Mouse (Mus musculus) liver, embryonic 14.5 days (tissue): Measurements from ENCODE around the gene Bcas3. TPM values are rescaled to one million over a fixed set of nuclear protein-coding genes. Genes with fewer than 3 reads are reported as not detected.

Experiments
- ATAC-seq: fragments of 200-750 bp; cut with Nextera tagmentation; 2 replicates; pipeline ENCODE4 v1.8.0; 2017; ENCODE audit warnings: moderate number of reproducible peaks, mild to moderate bottlenecking, moderate library complexity; ENCODE audit not compliant: insufficient read depth
- DNase-seq, 3 experiments: peaks; one replicate each; pipeline ENCODE4 v3.0.0-alpha.2; 2012 to 2013; ENCODE audit warnings: low read depth in 3 of 3, low spot score in 3 of 3
- H3K27ac ChIP-seq: fragments of 300-500 bp; sonication (generic); 2 replicates; pipeline ENCODE4 v1.5.1; 2014; ENCODE audit warnings: moderate library complexity, mild to moderate bottlenecking, control low read depth, inconsistent platforms
- H3K27me3 ChIP-seq: fragments of 300-500 bp; sonication (generic); 2 replicates; pipeline ENCODE4 v1.6.1; 2014; ENCODE audit warnings: mild to moderate bottlenecking, low read length, moderate library complexity; ENCODE audit not compliant: control insufficient read depth, insufficient read depth
- H3K36me3 ChIP-seq: fragments of 300-500 bp; sonication (generic); replicated peaks from 2 replicates; pipeline ENCODE4 v1.6.1; 2014; ENCODE audit warnings: low read depth; ENCODE audit not compliant: control insufficient read depth, insufficient read depth
- H3K4me1 ChIP-seq, 2 experiments: fragments of 200-500 bp in 1 of 2; fragments of 300-500 bp in 1 of 2; sonication (generic) in 1 of 2; replicated peaks; 2 replicates each; pipeline ENCODE4 v1.6.1; 2012 to 2014; ENCODE audit warnings: antibody characterized with exemption in 1 of 2, inconsistent platforms in 1 of 2, low read length in 1 of 2; ENCODE audit not compliant: control insufficient read depth in 2 of 2, insufficient read depth in 2 of 2
- H3K4me2 ChIP-seq: fragments of 300-500 bp; sonication (generic); 2 replicates; pipeline ENCODE4 v1.6.1; 2014; ENCODE audit warnings: low read depth, mild to moderate bottlenecking, control low read depth, moderate library complexity
- H3K4me3 ChIP-seq, 2 experiments: fragments of 200-500 bp in 1 of 2; fragments of 300-500 bp in 1 of 2; sonication (generic) in 1 of 2; 2 replicates each; pipeline ENCODE4 v1.5.1; 2012 to 2014; ENCODE audit warnings: low read depth in 2 of 2, low read length in 2 of 2, mild to moderate bottlenecking in 2 of 2, control low read depth in 1 of 2, inconsistent platforms in 1 of 2, moderate library complexity in 1 of 2; ENCODE audit not compliant: insufficient read depth in 1 of 2
- H3K9ac ChIP-seq: fragments of 300-500 bp; sonication (generic); replicated peaks from 2 replicates; pipeline ENCODE4 v1.6.1; 2014; ENCODE audit warnings: mild to moderate bottlenecking, control low read depth, moderate library complexity
- H3K9me3 ChIP-seq: fragments of 300-500 bp; sonication (generic); 2 replicates; pipeline ENCODE4 v1.6.1; 2016; ENCODE audit warnings: low read length, mixed read lengths; ENCODE audit not compliant: control insufficient read depth
- CTCF ChIP-seq: IDR thresholded peaks from 2 replicates; pipeline ENCODE4 v1.5.1; 2016; ENCODE audit warnings: antibody characterized with exemption, low read depth, control low read depth
- EP300 ChIP-seq: IDR thresholded peaks from 2 replicates; pipeline ENCODE4 v1.6.1; 2016; ENCODE audit warnings: antibody characterized with exemption, low read depth
- WGBS: fragments of 180-500 bp; shearing (Covaris S2); extraction: QIAGEN DNeasy Blood & Tissue Kit; methylation state at CpG from one replicate; pipeline ENCODE4 v1.1.7; 2014; ENCODE audit not compliant: insufficient replicate concordance; 5-methylcytosine and 5-hydroxymethylcytosine counted together
- polyA plus RNA-seq, 2 experiments: library from polyadenylated mRNA; depleted of rRNA in 1 of 2; stranded (reverse) in 1 of 2; unstranded in 1 of 2; fragments of >200 nt; fragmentation: Nextera tagmentation in 1 of 2; extraction: Ambion mirVana in 1 of 2; gene quantifications; 2 replicates each; pipeline versions ENCODE4 v1.2.1 to v1.2.3; 2012 to 2014

Gene Bcas3
- polyA plus RNA-seq, 2 experiments, result 6.9 to 17.5 TPM

- Histone ChIP-seq H3K9me3 (no peaks in the 10 kb centered on the region), H3K27me3 (peaks cover 69% of the 10 kb centered on the region), H3K4me2 (peak overlapping the region; percentile 72), H3K4me3 (peak overlapping the region; percentile 46 to 61), H3K36me3 (no peaks in the 10 kb centered on the region), H3K4me1 (peaks cover 3 to 7% of the 10 kb centered on the region in 2 experiments; a peak in 2 of 4 replicates), H3K9ac (no peak overlapping the region), H3K27ac (no peak overlapping the region)
- TF ChIP-seq CTCF (peak; percentile 84), EP300 (no peak)
- under 1% methylated on average over 54 of the region's 54 CpGs for WGBS
- DNase-seq, result peak in 2 of 3 experiments; percentile 37 to 41
- peak; percentile 42; the same call in 1 of the 2 replicates for ATAC-seq
Observed at GRCm38 (mm10) chr11:85844144-85844965, 491.4 kb downstream of the Bcas3 start.

GRCm38 (mm10) chr11:85844971-85845370 lies 492.0 kb downstream of the Bcas3 start:
- Histone ChIP-seq H3K4me3 (no peak overlapping the region), H3K27ac (no peak overlapping the region), H3K27me3 (peaks cover 63% of the 10 kb centered on the region), H3K36me3 (no peaks in the 10 kb centered on the region), H3K4me2 (peak overlapping the region; percentile 72; the same call in 1 of the 2 replicates), H3K4me1 (peaks cover 3 to 7% of the 10 kb centered on the region in 2 experiments; a peak in 2 of 4 replicates), H3K9me3 (no peaks in the 10 kb centered on the region), H3K9ac (no peak overlapping the region)
- DNase-seq, result no peak
- WGBS, result 34% methylated on average over 5 of the region's 5 CpGs
- no peak for TF ChIP-seq EP300
- no peak for TF ChIP-seq CTCF
- no peak for ATAC-seq

- no peaks in the 10 kb centered on the region for H3K9me3 ChIP-seq
- DNase-seq, result no peak
- no peaks in the 10 kb centered on the region for H3K36me3 ChIP-seq
- TF ChIP-seq CTCF (no peak), EP300 (no peak)
- no peak overlapping the region for H3K4me2 ChIP-seq
- peaks cover 54% of the 10 kb centered on the region for H3K27me3 ChIP-seq
- ATAC-seq, result no peak
- H3K4me1 ChIP-seq, result peaks cover 3 to 7% of the 10 kb centered on the region in 2 experiments; a peak in 2 of 4 replicates
- 32% methylated on average over 5 of the region's 5 CpGs for WGBS
- H3K4me3 ChIP-seq, result no peak overlapping the region
- no peak overlapping the region for H3K9ac ChIP-seq
- no peak overlapping the region for H3K27ac ChIP-seq
Observed at GRCm38 (mm10) chr11:85845921-85846320, 493.0 kb downstream of the Bcas3 start.

GRCm38 (mm10) chr11:85846509-85846908 lies 493.5 kb downstream of the Bcas3 start:
- ATAC-seq, result no peak
- peaks cover 3 to 7% of the 10 kb centered on the region in 2 experiments; a peak in 2 of 4 replicates for H3K4me1 ChIP-seq

GRCm38 (mm10) chr11:85849037-85849436 lies 496.1 kb downstream of the Bcas3 start:
- peaks cover 23% of the 10 kb centered on the region for H3K27me3 ChIP-seq
- H3K9me3 ChIP-seq, result no peaks in the 10 kb centered on the region
- TF ChIP-seq EP300 (no peak), CTCF (peak; percentile 91)
- no peak overlapping the region for H3K4me2 ChIP-seq
- no peak overlapping the region for H3K4me3 ChIP-seq
- ATAC-seq (peak; percentile 59; the same call in 1 of the 2 replicates), DNase-seq (peak; percentile 42 to 60 (median 53))
- no peak overlapping the region for H3K9ac ChIP-seq
- 4% methylated on average over 21 of the region's 21 CpGs for WGBS
- H3K36me3 ChIP-seq, result no peaks in the 10 kb centered on the region
- H3K4me1 ChIP-seq, result no peaks in the 10 kb centered on the region; a peak in 1 of 4 replicates
- H3K27ac ChIP-seq, result no peak overlapping the region

More at GRCm38 (mm10) chr11:85846509-85846908, 493.5 kb downstream of the Bcas3 start:
- H3K36me3 ChIP-seq, result no peaks in the 10 kb centered on the region
- no peak overlapping the region for H3K4me2 ChIP-seq
- TF ChIP-seq CTCF, result no peak
- no peak for DNase-seq
- no peaks in the 10 kb centered on the region for H3K9me3 ChIP-seq
- H3K4me3 ChIP-seq, result no peak overlapping the region
- peaks cover 48% of the 10 kb centered on the region for H3K27me3 ChIP-seq
- no peak overlapping the region for H3K27ac ChIP-seq
- no peak overlapping the region for H3K9ac ChIP-seq
- 45% methylated on average over 4 of the region's 4 CpGs for WGBS
